Mouse (Mus musculus): ENCODE measurements around the gene Camk2d. TPM values are rescaled to one million over a fixed set of nuclear protein-coding genes. Genes with fewer than 3 reads are reported as not detected.

Gene Camk2d
- polyA plus RNA-seq, 1 experiment from 2014 or later: 125 TPM

- Histone ChIP-seq H3K4me2 (peak overlapping the region; percentile 91), H3K4me3 (peak overlapping the region; percentile 95), H3K36me3 (peaks cover 16% of the 10 kb centered on the region), H3K27me3 (replicated peaks) (no peaks in the 10 kb centered on the region), H3K9ac (peak overlapping the region; percentile 98), H3K27ac (ENCODE audit: poor library complexity, severe bottlenecking) (peak overlapping the region; percentile 99), H3K4me1 (replicated peaks) (peaks cover 13% of the 10 kb centered on the region; the same call in 1 of the 2 replicates), H3K9me3 (replicated peaks) (peaks cover 2% of the 10 kb centered on the region; the same call in 1 of the 2 replicates)
- WGBS: under 1% methylated on average over 35 of the region's 51 CpGs
- ATAC-seq (ENCODE audit: insufficient number of reproducible peaks, low FRiP score): peak; percentile 81
Measured at GRCm38 (mm10) chr3:126597161-126597595, 1.1 kb downstream of the Camk2d start.

- Histone ChIP-seq H3K27me3 (replicated peaks) (no peaks in the 10 kb centered on the region), H3K4me2 (peak overlapping the region; percentile 91), H3K9me3 (replicated peaks) (peaks cover 2% of the 10 kb centered on the region; the same call in 1 of the 2 replicates), H3K4me3 (peak overlapping the region; percentile 95), H3K36me3 (peaks cover 20% of the 10 kb centered on the region), H3K4me1 (replicated peaks) (peaks cover 15% of the 10 kb centered on the region; the same call in 1 of the 2 replicates), H3K9ac (peak overlapping the region; percentile 98), H3K27ac (ENCODE audit: poor library complexity, severe bottlenecking) (peak overlapping the region; percentile 99)
- under 1% methylated on average over 29 of the region's 29 CpGs for WGBS
- peak; percentile 12; the same call in 1 of the 2 replicates for ATAC-seq (ENCODE audit: insufficient number of reproducible peaks, low FRiP score)
Measured at GRCm38 (mm10) chr3:126597596-126598328, 1.7 kb downstream of the Camk2d start.

GRCm38 (mm10) chr3:126598329-126598676 is 2.2 kb downstream of the Camk2d start:
- Histone ChIP-seq H3K9me3 (replicated peaks) (peaks cover 2% of the 10 kb centered on the region; the same call in 1 of the 2 replicates), H3K4me3 (peak overlapping the region; percentile 95), H3K27ac (ENCODE audit: poor library complexity, severe bottlenecking) (peak overlapping the region; percentile 99), H3K4me2 (peak overlapping the region; percentile 91), H3K9ac (peak overlapping the region; percentile 98), H3K36me3 (peaks cover 23% of the 10 kb centered on the region), H3K27me3 (replicated peaks) (no peaks in the 10 kb centered on the region), H3K4me1 (replicated peaks) (peaks cover 16% of the 10 kb centered on the region; the same call in 1 of the 2 replicates)
- WGBS: 2% methylated on average over 5 of the region's 5 CpGs
- ATAC-seq (ENCODE audit: insufficient number of reproducible peaks, low FRiP score): no peak

- Histone ChIP-seq H3K4me2 (peak overlapping the region; percentile 58), H3K36me3 (peaks cover 24% of the 10 kb centered on the region), H3K9me3 (replicated peaks) (peaks cover 2% of the 10 kb centered on the region; the same call in 1 of the 2 replicates), H3K27me3 (replicated peaks) (no peaks in the 10 kb centered on the region), H3K4me3 (peak overlapping the region; percentile 95), H3K27ac (ENCODE audit: poor library complexity, severe bottlenecking) (no peak overlapping the region), H3K9ac (no peak overlapping the region), H3K4me1 (replicated peaks) (peaks cover 16% of the 10 kb centered on the region; the same call in 1 of the 2 replicates)
- WGBS: 39% methylated on average over 3 of the region's 3 CpGs
- no peak for ATAC-seq (ENCODE audit: insufficient number of reproducible peaks, low FRiP score)
Measured at GRCm38 (mm10) chr3:126598881-126599280, 2.8 kb downstream of the Camk2d start.

GRCm38 (mm10) chr3:126599335-126599734 is 3.2 kb downstream of the Camk2d start:
- Histone ChIP-seq H3K4me3 (no peak overlapping the region), H3K27ac (ENCODE audit: poor library complexity, severe bottlenecking) (no peak overlapping the region), H3K9me3 (replicated peaks) (peaks cover 2% of the 10 kb centered on the region; the same call in 1 of the 2 replicates), H3K4me2 (no peak overlapping the region), H3K4me1 (replicated peaks) (peaks cover 16% of the 10 kb centered on the region; the same call in 1 of the 2 replicates), H3K27me3 (replicated peaks) (no peaks in the 10 kb centered on the region), H3K9ac (no peak overlapping the region), H3K36me3 (peaks cover 24% of the 10 kb centered on the region)
- ATAC-seq (ENCODE audit: insufficient number of reproducible peaks, low FRiP score): no peak
- WGBS: 65% methylated on average over 2 of the region's 2 CpGs

GRCm38 (mm10) chr3:126599936-126600335 is 3.8 kb downstream of the Camk2d start:
- Histone ChIP-seq H3K27ac (ENCODE audit: poor library complexity, severe bottlenecking) (no peak overlapping the region), H3K4me2 (no peak overlapping the region), H3K36me3 (peaks cover 24% of the 10 kb centered on the region), H3K4me1 (replicated peaks) (peaks cover 19% of the 10 kb centered on the region), H3K9ac (no peak overlapping the region), H3K27me3 (replicated peaks) (no peaks in the 10 kb centered on the region), H3K4me3 (no peak overlapping the region), H3K9me3 (replicated peaks) (peaks cover 2% of the 10 kb centered on the region; the same call in 1 of the 2 replicates)
- 57% methylated on average over 10 of the region's 10 CpGs for WGBS
- ATAC-seq (ENCODE audit: insufficient number of reproducible peaks, low FRiP score): no peak

GRCm38 (mm10) chr3:126602772-126603171 is 6.7 kb downstream of the Camk2d start:
- no peak for ATAC-seq (ENCODE audit: insufficient number of reproducible peaks, low FRiP score)
- H3K27me3 ChIP-seq (replicated peaks): no peaks in the 10 kb centered on the region

GRCm38 (mm10) chr3:126604656-126605434 is 8.7 kb downstream of the Camk2d start:
- no peak for ATAC-seq (ENCODE audit: insufficient number of reproducible peaks, low FRiP score)
- WGBS: 68% methylated on average over 9 of the region's 9 CpGs

More at GRCm38 (mm10) chr3:126602772-126603171, 6.7 kb downstream of the Camk2d start:
- Histone ChIP-seq H3K4me2 (no peak overlapping the region), H3K4me3 (no peak overlapping the region), H3K9me3 (replicated peaks) (peaks cover 2% of the 10 kb centered on the region; the same call in 1 of the 2 replicates), H3K4me1 (replicated peaks) (peaks cover 28% of the 10 kb centered on the region), H3K27ac (ENCODE audit: poor library complexity, severe bottlenecking) (no peak overlapping the region), H3K9ac (no peak overlapping the region), H3K36me3 (peaks cover 32% of the 10 kb centered on the region)
- 41% methylated on average over 11 of the region's 11 CpGs for WGBS

GRCm38 (mm10) chr3:126609310-126609709 is 13.2 kb downstream of the Camk2d start:
- H3K9me3 ChIP-seq (replicated peaks): no peaks in the 10 kb centered on the region
- H3K4me1 ChIP-seq (replicated peaks): peaks cover 57% of the 10 kb centered on the region
- no peak overlapping the region for H3K9ac ChIP-seq
- H3K27ac ChIP-seq (ENCODE audit: poor library complexity, severe bottlenecking): peak overlapping the region; percentile 22
- H3K4me2 ChIP-seq: no peak overlapping the region
- H3K36me3 ChIP-seq: peaks cover 9% of the 10 kb centered on the region; the same call in 1 of the 2 replicates
- no peak for ATAC-seq (ENCODE audit: insufficient number of reproducible peaks, low FRiP score)
- no peaks in the 10 kb centered on the region for H3K27me3 ChIP-seq (replicated peaks)
- 60% methylated on average over 5 of the region's 5 CpGs for WGBS
- no peak overlapping the region for H3K4me3 ChIP-seq

More at GRCm38 (mm10) chr3:126604656-126605434, 8.7 kb downstream of the Camk2d start:
- Histone ChIP-seq H3K9me3 (replicated peaks) (peaks cover 2% of the 10 kb centered on the region; the same call in 1 of the 2 replicates), H3K36me3 (peaks cover 34% of the 10 kb centered on the region), H3K4me2 (no peak overlapping the region), H3K4me3 (no peak overlapping the region), H3K9ac (no peak overlapping the region; the same call in 1 of the 2 replicates), H3K27me3 (replicated peaks) (no peaks in the 10 kb centered on the region), H3K27ac (ENCODE audit: poor library complexity, severe bottlenecking) (no peak overlapping the region), H3K4me1 (replicated peaks) (peaks cover 37% of the 10 kb centered on the region)

- peak overlapping the region; percentile 41; the same call in 1 of the 2 replicates for H3K9ac ChIP-seq
- no peaks in the 10 kb centered on the region for H3K9me3 ChIP-seq (replicated peaks)
- peak overlapping the region; percentile 31 for H3K4me2 ChIP-seq
- H3K36me3 ChIP-seq: peaks cover 9% of the 10 kb centered on the region; the same call in 1 of the 2 replicates
- H3K4me1 ChIP-seq (replicated peaks): peaks cover 60% of the 10 kb centered on the region
- no peaks in the 10 kb centered on the region for H3K27me3 ChIP-seq (replicated peaks)
- 35% methylated on average over 14 of the region's 14 CpGs for WGBS
- peak overlapping the region; percentile 79 for H3K27ac ChIP-seq (ENCODE audit: poor library complexity, severe bottlenecking)
- no peak overlapping the region for H3K4me3 ChIP-seq
- ATAC-seq (ENCODE audit: insufficient number of reproducible peaks, low FRiP score): 0 out of 2 replicates have a peak, but pooled peaks have one; percentile 31
Measured at GRCm38 (mm10) chr3:126609795-126610451, 13.8 kb downstream of the Camk2d start.

Measured in heart, embryonic 12.5 days (tissue).